Mouse (Mus musculus) embryo, embryonic 9.5 days (tissue): ENCODE measurements at regions not wholly inside any gene's neighbourhood (a gene's known extent, or its start where the extent isn't known, plus 50 kb on each side); places are given as distances from the start of the nearest gene placed in this dataset.

Source experiments
- DNase-seq: peaks from one replicate; pipeline ENCODE4 v3.0.0-alpha.2; 2017; ENCODE audit errors: extremely low spot score

DNA sequence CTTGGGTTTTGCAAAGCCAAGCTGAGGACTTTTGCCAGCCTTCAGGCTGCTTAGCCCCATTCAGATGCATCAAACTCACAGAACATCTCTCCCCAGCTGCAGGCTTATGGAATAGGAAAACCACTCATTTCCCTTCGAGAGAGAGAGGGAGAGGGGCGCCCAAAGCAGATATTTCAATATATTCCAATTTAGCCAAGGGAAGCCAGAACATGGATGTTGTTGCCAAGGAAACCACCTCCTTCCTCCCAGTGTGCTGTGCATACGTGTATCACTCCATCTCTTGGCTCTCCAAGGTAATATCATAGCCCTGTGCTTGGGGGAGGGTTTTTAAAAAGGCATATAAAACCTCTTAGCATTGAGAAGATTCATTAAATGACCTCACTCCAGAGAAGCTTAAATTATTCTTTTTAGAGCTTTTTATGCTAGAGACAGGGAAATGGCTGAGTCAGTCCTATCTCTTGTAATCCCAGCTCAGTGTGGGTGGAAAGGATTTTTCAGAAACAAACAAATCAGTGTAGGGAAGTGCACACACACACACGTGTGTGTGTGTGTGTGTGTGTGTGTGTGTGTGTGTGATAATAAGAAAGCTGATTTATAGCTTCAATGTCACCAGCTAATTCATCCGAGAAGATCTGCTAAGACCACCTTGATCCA lies 245.1 kb downstream of the Rps24 start:
- DNase-seq, result no peak

DNA sequence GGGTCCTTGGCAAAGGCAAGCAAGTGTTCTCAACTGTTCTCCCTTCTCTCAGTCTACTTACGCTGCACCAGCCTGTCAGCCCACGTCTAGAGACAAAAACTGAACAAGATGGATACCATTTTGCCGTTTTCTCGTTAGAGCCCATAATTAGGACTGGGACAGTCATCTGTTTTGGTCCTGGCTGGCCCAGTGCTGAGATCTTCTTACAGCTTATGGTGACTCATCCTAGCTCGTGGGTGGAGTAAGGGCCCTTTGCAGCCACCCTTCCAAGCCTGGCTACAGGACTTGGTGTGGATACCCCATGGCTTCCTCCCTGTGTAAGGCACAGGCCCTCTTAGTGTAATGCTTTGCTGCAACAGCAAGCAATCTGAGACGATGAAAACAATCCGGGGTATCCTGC lies 246.4 kb downstream of the Rps24 start:
- DNase-seq, result no peak

DNA sequence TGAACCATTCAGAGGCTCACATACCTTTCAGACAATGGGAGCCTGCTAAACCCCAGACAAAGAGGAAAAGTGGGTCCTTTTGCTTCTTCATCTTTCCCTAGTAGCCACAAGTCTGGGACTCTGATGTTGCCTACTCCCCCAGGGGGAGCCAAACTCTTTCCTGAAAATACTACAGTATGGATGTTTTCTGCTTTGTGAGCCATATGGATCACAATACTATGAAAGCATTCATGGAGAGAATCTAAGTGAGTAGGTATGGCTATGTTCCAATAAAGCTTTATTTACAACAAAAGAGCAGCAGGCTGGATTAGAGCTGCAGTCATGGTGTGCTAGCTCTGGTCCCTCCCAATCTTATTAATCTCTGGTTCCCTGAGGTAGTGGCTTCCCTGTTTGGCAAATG lies 251.9 kb downstream of the Rps24 start:
- DNase-seq, result no peak

DNA sequence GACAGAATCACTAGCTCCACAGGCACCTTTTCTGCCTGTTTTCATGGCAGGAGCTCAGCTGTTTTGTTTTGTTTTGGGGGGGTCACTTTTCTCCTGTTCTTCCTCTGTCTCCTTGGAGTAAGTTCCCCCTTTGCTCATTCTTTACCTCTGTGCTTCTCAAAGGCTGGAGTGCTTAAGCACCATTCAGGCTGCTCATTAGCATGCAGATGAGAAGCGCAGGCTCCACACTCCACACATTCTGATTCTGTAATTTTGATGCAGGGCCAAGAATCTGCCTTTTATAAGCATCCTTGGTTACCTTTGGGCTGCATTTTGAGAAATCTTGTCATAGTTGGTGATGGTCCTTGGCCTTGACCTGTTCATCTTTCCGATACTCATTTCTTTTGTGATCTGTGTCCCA lies 257.5 kb downstream of the Rps24 start:
- DNase-seq, result no peak

DNA sequence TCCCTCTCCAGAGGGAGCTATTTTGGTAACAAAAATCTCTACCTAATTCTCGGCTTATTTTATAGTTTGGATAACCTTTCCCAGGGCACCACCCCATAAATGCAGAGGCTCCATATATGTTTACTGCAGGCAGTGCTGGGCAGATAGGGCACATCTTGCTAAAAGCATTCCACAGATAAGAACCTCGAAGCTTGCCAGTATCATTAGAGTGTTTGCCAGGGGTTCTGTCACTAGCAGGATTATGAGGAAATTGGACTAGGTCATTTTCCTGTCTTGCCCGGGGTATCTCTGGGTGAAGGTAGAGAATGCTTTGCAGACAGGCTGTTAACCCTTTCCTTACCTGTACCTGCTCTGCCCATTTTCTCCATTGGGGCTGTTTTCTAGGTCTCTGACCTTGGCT lies 258.8 kb downstream of the Rps24 start:
- DNase-seq, result no peak

DNA sequence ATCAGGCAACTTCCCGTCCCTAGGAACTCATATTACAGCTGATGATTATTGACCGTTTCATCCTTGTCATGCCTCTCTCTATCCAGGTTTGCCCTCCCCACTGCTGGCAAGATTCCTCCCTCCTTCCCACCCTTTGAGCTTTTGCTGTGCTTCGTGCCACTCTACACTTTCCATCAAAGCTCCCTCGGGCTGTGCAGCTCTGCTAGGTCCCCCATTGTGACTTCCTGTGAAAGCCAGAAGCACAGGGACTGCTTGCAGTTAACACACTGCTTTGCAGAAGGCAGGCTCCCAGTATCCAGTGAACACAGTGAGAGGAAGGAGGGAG lies 260.5 kb downstream of the Rps24 start:
- no peak for DNase-seq

DNA sequence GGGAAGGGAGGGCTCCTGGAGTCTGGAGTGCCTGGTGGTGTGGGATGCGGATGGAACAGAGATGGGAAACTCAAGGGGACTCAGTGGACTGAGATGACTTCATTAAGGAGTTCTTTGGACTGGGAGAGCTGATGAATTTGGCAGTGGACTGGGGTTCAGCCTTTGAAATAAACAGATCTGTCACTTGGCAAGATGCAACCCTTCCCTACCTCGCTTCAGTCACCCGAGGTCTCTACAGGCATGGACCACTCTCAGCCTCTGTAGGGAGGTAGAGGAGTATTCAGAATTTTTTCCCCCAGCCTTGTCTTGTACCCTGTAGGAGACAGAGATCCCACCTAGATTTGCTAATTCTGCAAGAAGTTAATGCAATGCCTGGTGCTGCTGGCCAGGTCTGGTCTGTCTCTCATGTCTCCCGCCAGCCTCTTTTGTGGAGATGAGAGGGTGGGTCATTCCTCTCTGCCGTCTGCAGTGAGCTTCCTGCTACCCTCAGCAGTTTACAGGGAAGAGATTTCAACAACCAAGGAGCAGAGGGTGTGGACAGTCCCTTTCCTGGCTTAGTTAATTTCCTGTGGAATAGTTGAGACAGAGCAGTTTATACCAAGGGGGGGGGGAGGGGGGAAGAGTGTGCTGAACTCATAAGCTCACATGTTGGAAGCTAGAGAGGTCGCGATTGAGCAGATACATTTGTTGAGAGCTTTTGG lies 261.0 kb downstream of the Rps24 start:
- no peak for DNase-seq

DNA sequence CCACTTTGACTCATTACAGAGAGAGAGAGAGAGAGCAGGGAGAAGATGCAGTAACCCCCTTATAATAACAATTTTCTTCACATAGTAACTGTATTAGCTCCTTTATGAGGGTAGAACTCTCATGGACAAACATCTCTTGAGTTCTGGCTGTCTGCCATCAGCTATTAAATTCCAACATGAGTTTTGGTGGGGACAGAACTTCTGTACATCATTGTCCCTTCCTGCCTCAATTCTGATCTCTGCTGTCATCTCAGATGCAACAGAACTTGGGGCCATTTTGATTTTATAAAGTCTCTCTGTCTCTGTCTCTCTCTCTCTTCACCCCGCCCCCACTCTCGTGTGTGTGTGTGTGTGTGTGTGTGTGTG lies 261.6 kb downstream of the Rps24 start:
- DNase-seq, result no peak

DNA sequence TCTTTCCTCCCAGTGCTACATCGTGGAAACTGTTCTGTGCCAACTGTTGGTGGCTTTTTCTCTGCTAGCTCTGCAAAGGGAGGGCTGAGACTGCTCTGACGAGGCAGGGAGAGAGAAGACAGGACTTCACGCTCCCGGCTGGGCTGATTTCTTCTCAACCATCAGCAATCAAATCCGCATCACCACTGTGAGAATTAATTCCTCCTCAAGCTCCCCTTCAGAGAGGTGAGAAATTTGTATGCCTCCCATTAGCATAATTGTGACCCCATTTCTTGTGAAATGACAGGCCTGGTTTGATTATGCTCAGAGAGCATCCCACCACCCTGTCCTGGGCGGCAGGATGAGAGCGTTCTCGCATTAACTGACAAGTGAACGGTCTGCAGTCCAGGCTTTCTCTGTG lies 262.4 kb downstream of the Rps24 start:
- no peak for DNase-seq

DNA sequence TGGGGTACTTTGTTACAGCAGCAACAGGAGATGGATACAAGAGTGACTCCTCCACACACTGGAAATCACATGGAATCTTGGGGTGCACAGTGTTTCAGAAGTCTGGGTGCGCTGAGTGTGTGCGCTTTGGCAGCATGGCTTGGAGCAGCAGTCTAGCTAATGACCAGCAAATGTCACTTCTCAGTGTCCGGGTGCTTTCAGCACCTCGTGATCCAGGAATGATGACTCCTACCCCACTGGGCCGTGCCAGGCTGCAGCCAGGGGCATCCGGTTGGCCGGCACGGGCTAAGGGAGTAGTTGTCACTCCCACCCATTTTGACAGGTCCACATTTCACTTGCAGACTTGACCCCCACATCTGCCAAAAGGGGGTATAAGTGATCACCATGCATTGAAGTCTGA lies 264.3 kb downstream of the Rps24 start:
- no peak for DNase-seq

DNA sequence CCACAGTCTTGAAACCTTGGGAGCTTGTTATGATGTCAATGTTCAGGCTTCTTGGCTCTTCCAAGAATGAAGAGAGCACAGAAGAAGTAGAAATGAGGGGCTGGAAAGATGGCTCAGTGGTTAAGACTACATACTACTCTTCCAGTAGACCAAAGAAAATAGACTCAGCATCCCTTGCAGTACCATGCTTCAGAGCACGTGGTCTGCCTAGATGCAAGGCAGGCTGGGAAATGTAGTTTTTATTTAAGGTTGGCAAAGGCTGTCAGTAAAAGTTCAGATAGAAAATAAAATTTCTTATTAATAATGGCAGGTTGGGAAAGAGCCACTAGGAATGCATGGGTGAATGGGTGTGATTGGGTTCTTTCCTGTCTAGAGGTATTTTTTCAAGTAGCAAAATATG lies 267.8 kb downstream of the Rps24 start:
- DNase-seq, result no peak

DNA sequence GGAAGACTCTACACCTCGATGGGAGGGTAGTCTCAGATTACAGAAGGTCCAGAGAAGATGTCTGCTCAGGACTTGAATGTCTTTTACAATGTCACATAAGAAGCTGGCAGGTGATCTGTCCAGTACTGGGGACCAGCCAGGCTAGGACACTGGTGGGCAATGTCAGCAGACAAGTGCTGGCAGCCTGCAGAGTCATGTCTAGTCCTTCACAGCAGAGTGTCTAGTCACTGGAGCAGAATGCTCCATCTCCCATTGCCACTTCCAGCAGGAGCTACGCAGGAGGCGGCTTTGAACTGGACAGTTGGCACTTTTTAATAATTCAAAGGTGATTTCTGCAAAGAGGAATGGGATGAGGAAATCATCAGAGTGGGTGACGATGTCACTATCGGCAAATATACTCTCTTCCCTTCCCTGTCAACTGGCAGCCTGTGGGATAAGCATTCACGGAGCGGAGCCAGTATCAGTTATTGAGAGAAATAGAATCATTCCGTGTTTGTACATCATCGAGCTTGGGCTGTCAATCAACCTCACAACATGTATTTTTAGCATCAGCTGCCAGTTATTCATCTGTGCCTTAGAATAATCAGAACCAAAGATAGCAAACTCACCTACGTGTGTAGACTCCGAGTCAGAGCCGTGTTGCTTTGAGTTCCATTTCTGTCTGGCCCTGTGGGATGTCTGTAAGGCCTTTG lies 268.6 kb downstream of the Rps24 start:
- no peak for DNase-seq

DNA sequence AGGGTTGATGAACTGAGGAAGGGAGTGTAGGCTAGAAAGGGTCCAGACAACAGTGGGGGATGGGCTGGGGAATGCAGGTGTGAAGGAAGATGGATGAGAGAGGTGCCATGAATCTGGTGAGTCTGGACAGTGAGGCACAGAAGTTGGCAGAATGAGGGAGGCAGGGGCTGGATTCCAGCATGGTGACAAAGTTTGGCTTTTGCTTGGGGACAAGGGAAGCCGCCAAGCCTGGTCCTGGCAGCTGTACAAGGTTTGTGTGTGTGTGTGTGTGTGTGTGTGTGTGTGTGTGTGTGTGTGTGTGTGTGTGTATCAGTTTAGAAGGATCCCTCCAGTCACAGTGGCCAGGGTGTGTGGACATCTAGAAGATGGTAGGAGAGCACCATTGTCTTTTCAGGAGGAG lies 270.4 kb downstream of the Rps24 start:
- DNase-seq, result no peak

DNA sequence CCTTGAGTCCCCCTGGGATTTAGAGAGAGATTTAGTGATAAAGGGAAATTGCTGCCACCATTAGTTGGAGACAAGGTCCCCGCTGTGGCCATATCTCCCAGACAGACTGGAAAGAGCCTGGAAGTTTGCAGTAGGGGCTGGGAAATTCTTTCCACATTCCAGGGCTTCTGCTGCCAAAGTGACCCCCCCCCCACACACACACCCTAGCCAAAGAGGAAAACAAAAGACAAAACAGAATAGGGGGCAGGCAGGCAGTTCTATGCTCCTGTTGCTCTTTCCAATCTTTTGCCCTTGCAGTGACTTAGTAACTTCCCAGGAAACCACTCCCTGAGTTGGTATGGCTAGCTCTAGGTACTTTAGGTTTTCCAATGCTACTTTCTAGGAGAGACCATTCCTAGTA lies 270.9 kb downstream of the Rps24 start:
- no peak for DNase-seq

DNA sequence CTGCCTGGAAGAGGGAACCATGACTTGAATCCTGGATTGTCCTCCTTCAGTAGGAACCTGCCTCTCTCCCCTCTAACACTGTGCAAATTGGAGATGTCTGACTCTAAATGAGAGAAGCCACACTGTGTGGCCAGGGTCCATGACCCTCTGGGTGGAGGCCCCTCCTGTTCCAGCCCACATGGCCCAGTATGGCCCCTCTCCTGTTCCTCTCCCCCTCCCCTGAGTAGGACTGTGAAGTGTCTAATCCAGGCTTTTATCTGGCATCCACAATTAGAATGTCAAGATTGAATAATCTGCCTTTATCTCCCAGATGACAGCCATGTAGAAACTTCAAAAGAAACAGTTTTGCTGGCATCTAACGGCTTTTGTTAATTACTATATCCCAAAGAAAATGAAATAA lies 274.0 kb downstream of the Rps24 start:
- no peak for DNase-seq

DNA sequence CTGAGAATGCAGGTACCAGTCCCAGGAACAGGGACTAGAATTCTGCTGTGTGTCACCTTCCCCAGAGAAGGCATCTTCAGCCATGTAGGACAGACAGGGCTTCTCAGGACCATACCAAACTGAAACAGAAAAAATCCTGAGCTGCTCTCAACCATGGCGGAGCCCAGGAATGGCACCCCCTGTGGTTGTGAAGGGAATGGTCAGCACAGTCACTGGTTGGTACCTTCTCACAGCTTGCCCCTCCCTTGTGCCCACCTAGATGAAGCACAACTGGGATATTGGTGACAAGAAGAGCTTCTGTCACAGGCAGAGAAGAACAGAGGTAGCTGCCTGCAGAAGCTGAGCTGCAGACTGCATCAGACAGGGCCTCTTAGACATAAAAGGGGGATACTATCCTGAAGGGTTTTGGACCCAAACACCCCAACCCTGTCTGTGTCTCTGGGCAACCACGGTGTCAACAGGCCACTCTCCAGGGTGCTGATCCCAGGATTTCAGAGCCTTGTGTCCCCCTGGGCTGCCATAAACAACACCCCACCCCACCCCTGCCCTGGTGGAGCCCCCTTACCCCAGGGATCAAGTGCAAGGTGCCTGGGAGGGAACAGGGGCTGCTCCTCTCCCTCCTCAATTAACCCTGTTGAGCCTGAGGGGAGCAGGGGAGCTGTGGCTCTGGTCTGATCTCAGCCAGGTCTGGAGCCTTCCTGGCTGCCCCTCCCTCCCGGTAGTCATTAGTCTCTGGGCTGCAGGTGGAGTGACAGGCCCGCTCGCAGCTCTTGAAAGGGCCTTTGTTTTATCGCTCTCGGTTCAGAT lies 275.7 kb downstream of the Rps24 start:
- peak; percentile 42 for DNase-seq

DNA sequence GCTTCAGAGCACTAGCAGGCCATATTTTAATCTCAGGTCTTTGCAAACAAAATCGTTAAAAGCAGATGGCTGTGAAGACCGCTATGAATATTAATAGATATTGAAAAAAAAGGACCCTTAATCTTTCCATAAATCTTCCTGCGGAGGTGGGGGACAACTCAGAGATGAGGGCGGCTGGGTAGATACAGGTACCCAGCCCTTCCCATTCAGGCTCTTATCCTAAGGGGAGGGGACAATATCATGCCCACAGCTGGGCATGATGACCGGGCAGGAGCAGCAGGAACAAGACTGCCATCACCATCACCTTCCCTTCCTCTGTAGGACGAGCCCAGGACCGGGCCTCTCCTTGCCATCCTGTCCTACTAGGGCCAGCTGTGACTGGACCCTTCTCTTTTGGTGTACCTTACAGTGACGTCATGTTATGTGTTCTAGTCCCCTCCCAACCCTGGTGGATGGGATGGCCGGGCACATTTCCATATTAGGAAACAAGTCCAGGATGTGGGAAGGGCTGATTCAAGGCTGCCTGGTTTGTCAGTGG lies 276.4 kb downstream of the Rps24 start:
- DNase-seq, result no peak

DNA sequence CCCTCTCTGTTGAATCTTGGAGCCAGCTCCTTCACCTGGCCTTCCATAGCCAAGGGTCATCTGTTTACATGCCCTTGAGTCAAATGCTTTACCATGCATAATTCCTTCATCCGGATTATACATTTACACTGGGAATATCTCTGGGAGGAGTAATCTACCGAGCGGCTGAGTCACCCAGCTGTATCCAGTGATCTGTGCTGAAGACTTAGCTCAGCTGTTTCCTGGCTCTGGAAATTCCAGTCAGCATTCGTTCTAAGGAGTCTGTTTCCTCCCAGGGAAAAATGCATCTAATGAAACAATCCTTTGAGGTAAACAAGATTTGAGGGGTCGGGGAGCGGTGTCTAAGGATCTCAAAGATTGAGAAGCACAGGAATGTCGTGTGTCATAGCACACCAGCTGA lies 276.9 kb downstream of the Rps24 start:
- DNase-seq, result no peak

DNA sequence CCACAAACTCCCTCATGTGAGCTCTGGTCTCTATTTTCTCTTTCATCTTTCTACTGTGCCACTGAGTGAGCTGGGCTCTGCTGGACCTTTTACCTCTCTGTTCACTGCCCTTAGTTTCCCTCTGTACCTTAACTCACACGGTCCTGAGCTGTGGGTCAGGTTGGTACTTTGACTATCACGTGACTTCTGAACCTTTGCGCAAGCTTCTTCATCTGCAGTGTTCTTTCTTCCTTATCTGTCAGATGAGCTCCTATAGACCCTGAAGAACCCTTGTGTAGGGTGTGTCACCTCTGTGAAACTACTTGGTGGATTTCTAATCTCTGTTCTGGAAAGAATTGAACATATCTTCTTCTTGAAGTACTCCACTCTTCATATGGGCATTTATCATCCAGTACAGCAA lies 279.3 kb downstream of the Rps24 start:
- no peak for DNase-seq

DNA sequence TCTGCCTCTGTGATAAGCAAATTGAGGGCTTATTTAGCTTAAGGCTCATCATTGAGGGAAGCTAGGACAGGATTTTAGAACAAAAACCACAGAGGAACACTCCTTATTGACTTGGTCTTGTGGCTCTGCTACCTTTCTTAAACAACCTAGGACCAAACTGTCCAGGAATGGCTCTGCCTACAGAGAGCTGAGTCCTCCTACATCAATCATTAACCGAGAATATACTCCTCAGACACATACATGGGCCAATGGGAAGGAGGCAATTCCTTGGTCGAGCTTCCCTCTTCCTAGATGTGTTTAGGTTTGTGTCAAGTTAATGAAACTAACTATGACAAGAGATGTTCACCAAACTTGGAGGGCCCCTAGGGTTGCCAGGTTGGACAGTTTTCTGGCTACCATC lies 279.8 kb downstream of the Rps24 start:
- DNase-seq, result no peak

DNA sequence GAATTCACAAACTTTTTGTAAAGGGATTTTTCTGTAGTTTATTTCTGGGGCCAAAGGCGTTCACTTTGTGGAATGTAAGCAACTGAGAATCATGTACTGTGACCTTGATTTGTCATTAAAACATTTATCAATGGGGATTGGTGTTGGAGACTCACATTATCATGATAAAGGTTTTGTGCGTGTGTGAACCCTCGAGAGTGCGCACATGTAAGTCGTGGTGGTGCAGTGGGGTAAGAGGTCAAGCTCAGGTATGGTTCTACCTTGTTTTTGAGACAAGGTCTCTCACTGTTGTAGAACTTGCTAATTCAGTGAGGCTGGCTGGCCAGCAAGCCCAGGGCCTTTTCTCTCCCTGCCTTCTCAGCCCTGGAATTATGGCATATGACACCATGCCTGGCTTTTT lies 280.4 kb downstream of the Rps24 start:
- no peak for DNase-seq

DNA sequence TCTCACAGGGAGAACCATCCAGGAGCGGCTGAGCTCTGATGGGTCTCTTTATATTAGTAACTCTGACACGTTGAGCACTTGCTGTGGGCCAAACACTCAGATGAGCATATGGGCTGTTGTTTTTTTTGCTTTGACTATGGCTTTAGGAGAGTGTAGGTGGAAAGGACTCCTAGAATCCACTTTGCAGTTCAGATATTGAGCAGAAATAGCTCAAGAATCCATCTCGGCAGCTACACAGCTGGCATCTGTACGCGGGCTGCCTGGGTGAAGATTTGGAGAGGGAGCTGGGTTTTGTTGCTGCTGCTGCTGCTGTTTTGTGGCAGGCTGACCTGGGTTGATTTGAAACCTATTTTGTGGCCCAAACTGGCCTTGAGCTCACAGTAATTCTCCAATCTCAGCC lies 281.0 kb downstream of the Rps24 start:
- DNase-seq, result no peak
